Mouse (Mus musculus) adrenal gland, postnatal 4 days (tissue): ENCODE measurements around the gene Dnajc2. TPM values are rescaled to one million over a fixed set of nuclear protein-coding genes. Genes with fewer than 3 reads are reported as not detected.
A peak's percentile ranks its signal among the peaks of the same experiment; 100 is the strongest.

Source experiments
- DNase-seq, 2 experiments: peaks; one replicate each; pipeline ENCODE4 v3.0.0; 2021 to 2022; ENCODE audit warnings: low spot score in 2 of 2, mixed read lengths in 2 of 2
- long read RNA-seq, 2 experiments: library from polyadenylated mRNA; stranded (forward); transcript quantifications; one replicate each; pipeline ENCODE4 v2.0.0; 2021
- total RNA-seq, 2 experiments: library from RNA; stranded (reverse); gene quantifications; 2 replicates each; pipeline ENCODE4 v1.2.3; 2021

Dnajc2 gene
- 10 to 100 TPM; 31.4 to 41.3 TPM for total RNA-seq
- long read RNA-seq, experiment 1, transcript Dnajc2-201 (17 exons, 2,133 nt) = major isoform, 23 of 30 reads
- long read RNA-seq, experiment 1, partial matches to known transcripts = 2 of 30 reads
- long read RNA-seq, experiment 1, other reads (novel, unspliced or antisense) = 5 of 30 reads
- long read RNA-seq, experiment 2, transcript Dnajc2-201 (17 exons, 2,133 nt) = major isoform, 40 of 60 reads
- long read RNA-seq, experiment 2, partial matches to known transcripts = 15 of 60 reads
- long read RNA-seq, experiment 2, other reads (novel, unspliced or antisense) = 2 of 60 reads

- peak; percentile 72 to 79 for DNase-seq
Measured at GRCm38 (mm10) chr5:21785053-21785452, at the start of gene Dnajc2, which contains the start of gene Psmc2. Dnajc2 (minus strand) TSS chr5:21785251. Psmc2 (plus strand) TSS chr5:21785283.

GRCm38 (mm10) chr5:21831761-21832160 is 46.7 kb upstream of the Dnajc2 start:
- DNase-seq = no peak

GRCm38 (mm10) chr5:21828855-21829254 is 43.8 kb upstream of the Dnajc2 start:
- DNase-seq = no peak

- DNase-seq = no peak
Measured at GRCm38 (mm10) chr5:21827643-21828042, 42.6 kb upstream of the Dnajc2 start.

- DNase-seq = no peak
Measured at GRCm38 (mm10) chr5:21826370-21826769, 41.3 kb upstream of the Dnajc2 start.

- no peak for DNase-seq
Measured at GRCm38 (mm10) chr5:21813994-21814393, 28.9 kb upstream of the Dnajc2 start.

- no peak for DNase-seq
Measured at GRCm38 (mm10) chr5:21810924-21811323, 25.9 kb upstream of the Dnajc2 start.

GRCm38 (mm10) chr5:21804837-21805236 is 19.8 kb upstream of the Dnajc2 start:
- DNase-seq = no peak

- no peak for DNase-seq
Measured at GRCm38 (mm10) chr5:21803691-21804188, 18.7 kb upstream of the Dnajc2 start.

- no peak for DNase-seq
Measured at GRCm38 (mm10) chr5:21802907-21803306, 17.9 kb upstream of the Dnajc2 start.

- no peak for DNase-seq
Measured at GRCm38 (mm10) chr5:21792166-21792565, 7.1 kb upstream of the Dnajc2 start.

- DNase-seq = no peak
Measured at GRCm38 (mm10) chr5:21789061-21789460, 4.0 kb upstream of the Dnajc2 start.

- DNase-seq = no peak
Measured at GRCm38 (mm10) chr5:21787186-21788105, 2.4 kb upstream of the Dnajc2 start.

GRCm38 (mm10) chr5:21786258-21787185 is 1.5 kb upstream of the Dnajc2 start:
- peak; percentile 84 to 87 for DNase-seq

GRCm38 (mm10) chr5:21785776-21786175 is 725 bp upstream of the Dnajc2 start:
- no peak for DNase-seq

- no peak for DNase-seq
Measured at GRCm38 (mm10) chr5:21784161-21785052, 644 bp downstream of the Dnajc2 start.

GRCm38 (mm10) chr5:21776491-21776890 is 8.6 kb downstream of the Dnajc2 start:
- no peak for DNase-seq

GRCm38 (mm10) chr5:21769841-21770240 is 15.2 kb downstream of the Dnajc2 start:
- DNase-seq = no peak

- DNase-seq = no peak
Measured at GRCm38 (mm10) chr5:21768506-21768905, 16.5 kb downstream of the Dnajc2 start.

- DNase-seq = no peak
Measured at GRCm38 (mm10) chr5:21745966-21746365, 39.1 kb downstream of the Dnajc2 start.
